Mouse (Mus musculus): Measurements from ENCODE around the gene Prss35.

Prss35 gene

DNA sequence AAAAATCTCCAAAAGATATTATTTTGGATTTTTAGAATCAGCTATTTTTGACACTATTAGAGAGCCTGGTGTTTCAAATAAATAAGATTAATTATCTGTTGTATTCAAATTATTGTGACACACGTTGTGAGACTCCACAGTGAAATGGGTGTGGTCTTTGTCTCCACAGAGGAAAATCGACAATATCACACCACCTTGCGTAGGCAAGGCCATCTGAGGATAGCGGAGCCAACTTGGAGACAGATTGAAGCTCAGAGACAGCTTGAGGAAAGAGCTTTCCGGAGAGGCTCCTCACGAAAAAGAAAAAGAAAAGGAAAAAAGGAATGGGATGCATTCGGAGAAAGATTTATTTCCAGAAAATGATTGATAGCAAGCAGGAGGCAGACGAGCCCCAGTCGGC lies 8.7 kb upstream of the Prss35 start:
- WGBS: 42% methylated on average over 9 of the region's 9 CpGs

DNA sequence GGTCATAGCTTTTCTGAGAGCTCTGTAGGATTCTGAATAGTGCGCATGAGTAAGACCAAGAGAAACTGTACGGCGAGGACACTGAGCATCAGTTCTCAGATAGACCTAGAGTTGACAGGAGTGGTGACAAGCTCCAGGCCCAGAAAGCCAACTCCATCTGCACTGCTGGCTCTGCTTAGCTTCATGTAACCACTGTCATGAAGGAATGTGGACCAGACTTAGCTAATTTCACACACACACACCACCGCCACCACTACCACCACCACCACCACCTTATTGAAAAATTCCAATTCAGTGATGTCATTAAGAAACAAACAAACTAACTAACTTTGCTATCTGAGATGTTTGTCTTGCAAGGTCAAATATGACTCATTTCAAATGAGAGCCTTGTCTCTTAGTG lies 6.5 kb upstream of the Prss35 start:
- WGBS: 92% methylated on average over 4 of the region's 4 CpGs

DNA sequence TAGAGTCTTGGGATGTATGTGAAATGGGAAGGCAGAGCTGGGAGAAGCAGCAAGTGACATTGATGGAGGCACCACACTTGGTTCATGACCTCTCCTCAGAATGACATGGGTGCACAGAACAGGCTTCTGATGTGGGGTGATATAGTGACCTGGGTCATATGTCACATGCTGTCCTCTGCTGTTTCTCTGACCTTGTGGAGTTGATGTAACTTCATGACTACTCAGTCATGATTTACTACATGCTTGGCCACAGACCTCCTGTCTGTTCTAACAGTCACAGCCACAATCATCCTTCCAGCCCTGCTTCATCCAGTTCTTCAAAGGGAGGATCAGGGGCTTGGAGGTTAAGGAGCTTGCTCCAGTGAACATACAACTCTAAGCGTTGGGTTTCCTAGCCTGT lies 5.4 kb upstream of the Prss35 start:
- WGBS: 84% methylated on average over 1 of the region's 1 CpGs

DNA sequence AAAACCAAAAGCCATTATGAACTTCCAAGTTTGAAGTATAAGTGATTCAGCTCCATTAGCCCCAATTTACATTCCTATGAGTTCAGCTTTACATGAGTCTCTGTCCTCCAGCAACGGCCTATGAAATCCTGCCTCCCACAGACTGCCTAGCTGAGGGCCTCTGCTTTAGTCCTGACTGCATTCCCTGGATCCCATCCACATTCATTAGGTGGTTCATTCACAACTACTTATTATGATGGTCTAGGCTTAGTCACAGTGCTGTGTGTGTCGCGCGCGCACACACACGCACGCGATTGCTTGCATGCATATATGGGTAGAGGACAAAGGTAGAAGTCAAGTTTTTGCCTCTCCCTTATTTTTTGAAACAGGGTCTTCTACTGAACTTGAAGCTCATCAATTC lies 4.6 kb upstream of the Prss35 start:
- 86% methylated on average over 8 of the region's 8 CpGs for WGBS

DNA sequence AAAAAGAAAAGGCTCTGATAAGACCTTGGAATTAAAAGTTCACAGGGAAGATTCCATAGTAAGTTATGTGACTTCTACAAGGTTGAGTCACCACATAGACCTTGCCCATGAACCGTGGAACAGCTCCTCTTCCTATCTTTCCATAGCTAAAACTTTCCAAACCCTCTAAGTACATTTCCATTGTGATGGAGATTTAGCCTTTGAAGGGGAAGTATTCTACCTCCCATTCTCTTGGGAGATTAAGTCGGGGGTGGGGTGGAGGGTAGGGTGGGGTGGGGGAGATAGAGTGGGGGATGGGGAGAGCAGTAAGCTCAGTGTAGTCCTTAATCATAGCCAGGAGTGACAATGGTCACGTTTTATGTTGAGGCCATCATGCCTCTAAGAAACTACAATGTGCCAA lies 3.5 kb upstream of the Prss35 start:
- 66% methylated on average over 3 of the region's 3 CpGs for WGBS

DNA sequence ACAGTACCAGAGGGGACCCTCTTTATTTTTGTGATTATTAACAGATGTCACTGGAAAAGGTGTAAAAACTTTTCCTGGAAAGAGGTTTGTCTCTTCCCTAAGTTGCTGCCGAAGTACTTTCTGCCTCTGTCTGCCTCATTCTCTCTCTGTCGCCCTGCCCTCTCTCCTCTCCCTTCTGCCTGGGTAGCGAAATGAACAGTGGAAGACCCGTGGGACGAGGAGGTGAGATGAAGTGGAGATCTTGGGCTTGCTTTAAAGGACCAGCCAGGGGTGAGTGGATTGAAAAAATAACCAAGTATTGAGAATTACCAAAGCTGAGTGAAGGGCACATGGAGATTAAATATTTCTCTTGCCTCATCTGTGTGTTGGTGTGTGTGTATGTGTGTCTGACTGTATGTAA lies 592 bp downstream of the Prss35 start:
- 34% methylated on average over 5 of the region's 5 CpGs for WGBS

DNA sequence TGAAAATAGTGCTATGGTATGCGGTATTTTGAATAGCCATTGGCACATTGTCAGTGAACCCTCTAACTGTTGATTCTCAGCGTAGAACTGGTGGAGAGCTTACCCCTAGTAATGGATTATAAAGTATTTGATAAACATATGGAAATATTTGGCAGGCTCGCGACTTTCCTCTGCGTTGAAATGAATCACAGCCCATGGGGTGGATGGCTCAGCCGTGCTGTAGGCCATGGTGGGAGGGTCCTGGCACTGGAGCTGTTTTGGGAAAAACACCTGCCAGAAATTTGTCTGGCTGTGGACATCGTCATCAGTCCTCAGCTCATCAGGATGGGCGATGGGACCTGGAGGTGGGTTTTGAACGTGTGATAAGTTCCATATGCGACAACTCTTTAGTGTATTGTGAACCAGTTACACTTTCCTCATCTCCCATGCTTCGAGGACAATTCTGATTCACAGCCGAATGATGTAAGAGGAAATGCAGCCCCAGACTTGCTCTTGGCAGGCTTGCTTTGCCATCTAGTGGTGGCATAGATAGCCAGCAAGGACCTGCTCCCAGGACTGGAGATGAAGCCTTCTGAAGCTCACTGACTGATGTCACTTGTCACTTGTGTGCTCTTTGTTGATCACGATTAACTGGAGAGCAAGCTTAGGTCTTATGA lies 2.6 kb downstream of the Prss35 start:
- 20% methylated on average over 13 of the region's 13 CpGs for WGBS

DNA sequence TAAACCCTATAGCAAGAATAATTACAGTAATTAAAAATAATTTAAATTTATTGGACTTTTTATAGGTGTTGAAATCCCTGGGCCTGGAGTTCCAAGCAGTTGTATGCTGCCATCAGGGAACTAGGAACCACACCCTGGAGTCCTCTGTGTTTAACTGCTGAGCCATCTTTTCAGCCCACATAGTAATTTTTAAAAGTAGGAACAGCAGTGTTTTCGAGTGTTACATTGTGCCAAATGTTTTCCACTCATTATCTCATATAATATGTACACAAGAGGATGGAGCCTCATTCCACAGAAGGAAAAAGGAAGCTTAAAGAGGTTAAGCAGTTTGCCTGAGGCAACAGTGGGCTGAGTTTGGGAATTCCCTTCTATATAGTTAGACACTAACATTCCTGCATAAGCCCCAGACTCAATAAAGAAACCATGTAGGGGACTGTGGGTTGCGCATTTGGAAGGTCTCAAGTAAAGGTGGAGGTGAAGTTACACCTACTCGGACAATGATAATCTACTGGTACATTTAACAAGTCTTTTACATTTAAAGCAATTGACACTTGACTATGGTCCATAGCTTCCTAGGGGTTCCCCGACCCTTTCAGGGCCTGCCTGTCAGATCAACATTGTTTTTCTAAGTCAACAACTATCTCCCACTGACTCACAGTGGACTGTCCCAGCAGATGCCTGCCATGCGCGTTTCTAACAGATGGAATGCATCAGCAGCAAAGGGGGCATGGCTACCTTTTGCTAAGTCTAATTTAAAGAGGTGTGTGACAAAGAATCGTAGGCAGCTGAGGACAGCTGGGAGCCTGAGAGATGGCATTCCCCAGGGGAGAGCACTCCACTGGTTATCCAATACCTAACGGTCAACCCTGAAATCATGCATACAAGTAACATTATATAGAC lies 19.3 kb downstream of the Prss35 start:
- 52% methylated on average over 8 of the region's 8 CpGs for WGBS

DNA sequence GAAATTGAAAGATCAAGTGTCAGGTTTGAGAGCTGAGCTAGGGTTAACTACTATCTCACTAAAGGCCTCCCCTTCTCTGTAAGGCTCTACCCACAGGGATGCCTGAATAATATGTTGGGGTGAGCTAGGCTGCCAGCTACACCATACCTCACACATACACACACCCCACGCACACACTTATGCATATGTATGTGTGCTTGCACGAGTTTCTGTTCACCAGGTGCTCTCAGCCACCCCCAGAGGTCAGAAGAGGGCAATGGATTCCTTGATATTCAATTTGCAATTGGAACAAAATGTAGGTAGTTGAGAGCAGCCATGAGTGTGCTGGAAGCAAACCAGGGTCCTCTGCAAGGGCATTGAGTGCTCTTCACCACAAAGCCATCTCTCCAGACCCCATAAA lies 20.6 kb downstream of the Prss35 start:
- 36% methylated on average over 2 of the region's 2 CpGs for WGBS

DNA sequence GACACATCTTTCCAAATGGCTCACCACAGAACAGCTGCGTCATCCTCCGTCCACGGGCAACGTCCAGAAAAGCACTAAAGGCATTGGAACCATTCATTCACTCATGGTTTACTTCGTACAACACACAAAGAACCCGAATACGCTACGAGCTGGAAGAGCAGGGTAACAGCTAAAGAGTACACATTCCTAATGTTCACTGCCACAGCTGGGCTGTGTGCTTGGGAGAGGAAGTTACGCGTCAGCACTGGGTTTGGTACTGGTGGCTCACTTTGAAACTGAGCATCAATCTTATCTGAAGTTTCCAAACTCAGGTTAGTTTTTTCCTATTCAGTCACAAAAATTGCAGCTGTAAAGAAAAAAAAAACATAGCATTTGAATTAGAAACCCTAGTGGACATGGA lies 23.5 kb downstream of the Prss35 start:
- WGBS: 86% methylated on average over 10 of the region's 10 CpGs

DNA sequence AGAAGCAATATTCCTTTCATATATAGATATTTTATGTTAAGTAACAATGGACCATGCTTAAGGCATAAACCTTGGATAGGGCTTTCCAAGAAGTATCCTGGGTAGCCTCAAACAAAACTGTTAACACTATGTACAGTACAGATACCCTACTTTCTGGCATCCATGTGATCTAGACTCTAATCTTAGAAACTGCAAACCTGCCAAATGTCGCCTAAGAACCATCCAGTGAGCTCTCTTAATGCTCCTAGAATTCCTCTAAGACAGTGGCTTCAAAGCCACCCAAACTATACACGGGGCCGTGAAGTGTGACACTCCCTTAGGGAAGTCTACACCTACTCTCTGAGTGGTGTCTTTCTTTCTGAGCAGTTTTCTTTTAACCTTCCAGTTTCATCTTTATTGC lies 29.4 kb downstream of the Prss35 start:
- 45% methylated on average over 3 of the region's 3 CpGs for WGBS

DNA sequence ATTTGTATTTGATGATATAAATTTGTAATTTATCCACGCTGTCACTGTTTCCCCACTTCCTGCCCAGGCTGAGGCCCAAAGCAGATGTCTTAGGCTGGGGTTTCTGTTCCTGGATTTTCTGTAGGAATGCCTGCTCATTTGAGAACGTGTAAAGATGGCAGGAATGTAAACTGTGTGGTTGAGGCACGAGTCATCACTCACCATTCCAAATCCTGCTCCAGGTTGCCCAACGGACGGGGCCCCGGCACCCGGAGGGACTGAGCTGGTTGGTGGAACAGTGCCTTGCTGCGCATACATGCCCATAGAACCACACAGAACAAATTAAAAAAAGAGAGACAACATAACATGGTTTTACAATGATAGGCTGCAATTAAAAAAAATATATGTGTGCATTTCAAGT lies 30.5 kb downstream of the Prss35 start:
- 67% methylated on average over 8 of the region's 8 CpGs for WGBS

DNA sequence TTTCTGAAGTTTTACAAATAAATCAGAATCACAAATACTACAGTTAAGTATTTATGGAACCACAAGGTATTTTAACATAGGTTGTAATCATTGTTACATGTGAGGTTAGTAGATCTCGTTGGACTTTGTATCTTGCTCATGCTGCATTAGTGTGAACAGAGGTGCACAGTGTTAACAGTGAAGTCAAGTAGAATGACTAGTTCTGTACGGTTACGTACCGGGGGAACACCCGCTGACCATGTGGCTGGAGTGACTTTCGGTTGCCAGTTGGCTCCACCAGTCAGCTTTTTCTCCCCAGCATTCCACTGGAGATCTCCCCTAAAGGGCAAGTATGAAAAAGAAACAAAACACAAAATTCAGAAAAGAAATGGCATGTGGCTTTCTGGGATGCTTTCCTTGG lies 31.9 kb downstream of the Prss35 start:
- WGBS: 92% methylated on average over 6 of the region's 6 CpGs

DNA sequence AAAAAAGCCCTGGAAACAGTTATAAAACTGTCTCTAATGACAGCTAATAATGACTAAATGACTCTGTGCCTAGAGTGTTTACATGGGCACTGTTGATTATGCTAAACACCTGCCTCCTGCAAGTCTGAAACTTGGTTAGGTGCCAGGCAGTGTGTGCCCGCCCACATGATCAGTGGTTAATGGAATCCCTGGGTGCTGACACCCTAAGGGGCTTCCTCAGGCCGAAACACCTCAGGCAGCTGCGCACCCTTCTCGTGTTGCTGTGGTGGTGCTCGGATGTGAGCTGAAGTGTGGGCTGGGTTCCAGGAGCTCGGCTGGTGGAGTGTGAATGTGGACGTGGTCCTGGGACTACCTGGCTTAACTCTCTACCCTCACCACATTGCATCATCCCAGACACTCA lies 33.9 kb downstream of the Prss35 start:
- WGBS: 46% methylated on average over 7 of the region's 7 CpGs

DNA sequence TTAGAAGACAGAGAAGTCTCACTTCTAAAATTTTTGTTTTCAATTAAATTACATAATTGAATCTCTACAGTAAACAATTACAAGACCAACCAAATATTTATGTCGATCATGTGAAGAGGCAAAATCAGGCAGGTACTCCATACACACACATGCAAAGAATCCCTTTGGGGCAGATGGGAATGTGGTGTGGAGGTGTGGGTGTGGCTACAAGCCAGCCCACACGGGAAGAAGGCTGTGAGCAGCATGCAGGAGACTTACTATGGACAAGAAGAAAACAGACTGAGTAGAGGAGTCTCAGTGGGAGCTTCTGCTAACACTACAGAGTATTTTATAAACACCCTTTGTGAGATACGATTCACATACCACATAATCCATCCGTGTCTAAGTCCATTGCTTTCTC lies 34.8 kb downstream of the Prss35 start:
- WGBS: 39% methylated on average over 4 of the region's 4 CpGs

DNA sequence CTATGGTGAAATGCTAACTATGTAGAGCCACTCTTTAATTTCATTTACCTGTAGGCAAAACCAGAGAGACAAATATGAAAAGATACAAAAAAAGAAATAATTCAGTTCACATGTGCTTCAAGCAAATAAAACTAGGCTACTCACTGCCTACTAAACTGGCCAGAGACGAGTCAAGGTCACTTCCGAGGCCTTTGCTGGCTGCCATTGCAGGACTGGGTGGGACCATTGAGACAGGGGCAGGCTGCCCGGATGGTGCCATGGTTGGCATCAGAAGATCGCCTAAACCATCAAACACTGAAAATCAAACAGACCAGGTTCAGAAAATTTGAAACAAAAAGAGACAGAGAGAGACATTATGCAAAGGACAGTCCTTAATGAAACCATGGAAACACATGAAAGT lies 38.0 kb downstream of the Prss35 start:
- 86% methylated on average over 4 of the region's 4 CpGs for WGBS

DNA sequence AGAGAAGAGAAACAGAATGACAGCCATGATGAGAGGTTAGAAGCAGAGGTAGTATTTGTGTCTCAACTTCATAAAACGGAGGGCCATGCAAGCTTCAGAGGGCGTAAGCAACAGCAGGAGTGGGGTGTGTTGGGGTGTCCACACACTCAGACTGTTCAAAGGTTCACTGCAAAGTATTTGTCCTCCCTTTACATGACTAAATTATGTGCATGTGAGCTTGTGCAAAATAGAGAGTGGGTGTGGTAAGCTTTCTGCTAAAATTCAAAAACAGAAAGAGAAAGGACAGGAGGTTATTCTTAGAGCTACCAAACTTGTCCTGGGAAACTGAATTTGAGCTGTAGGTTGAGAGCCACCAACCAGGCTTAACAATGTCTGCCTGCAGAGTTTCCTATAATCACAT lies 39.4 kb downstream of the Prss35 start:
- WGBS: 62% methylated on average over 2 of the region's 2 CpGs

DNA sequence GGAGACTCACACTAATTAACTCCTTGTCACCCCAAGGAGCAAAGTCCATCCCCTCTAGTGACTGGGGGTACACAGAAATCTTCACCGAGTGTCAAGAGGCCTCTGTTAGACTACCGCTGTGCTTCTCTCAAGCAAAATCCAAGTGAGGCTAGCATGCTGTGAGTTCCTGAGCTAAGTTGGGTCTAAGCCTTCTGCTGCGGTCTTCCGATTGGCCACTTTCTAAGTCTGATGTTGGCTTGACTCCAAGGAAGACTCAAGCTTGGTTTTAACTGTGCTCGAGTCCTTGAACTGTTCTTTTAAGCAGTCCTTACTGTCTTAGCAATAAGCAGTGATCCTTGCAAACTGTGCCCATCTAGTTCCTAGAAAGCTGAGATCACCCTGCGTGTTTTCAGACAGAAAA lies 45.7 kb downstream of the Prss35 start:
- WGBS: 53% methylated on average over 6 of the region's 6 CpGs

DNA sequence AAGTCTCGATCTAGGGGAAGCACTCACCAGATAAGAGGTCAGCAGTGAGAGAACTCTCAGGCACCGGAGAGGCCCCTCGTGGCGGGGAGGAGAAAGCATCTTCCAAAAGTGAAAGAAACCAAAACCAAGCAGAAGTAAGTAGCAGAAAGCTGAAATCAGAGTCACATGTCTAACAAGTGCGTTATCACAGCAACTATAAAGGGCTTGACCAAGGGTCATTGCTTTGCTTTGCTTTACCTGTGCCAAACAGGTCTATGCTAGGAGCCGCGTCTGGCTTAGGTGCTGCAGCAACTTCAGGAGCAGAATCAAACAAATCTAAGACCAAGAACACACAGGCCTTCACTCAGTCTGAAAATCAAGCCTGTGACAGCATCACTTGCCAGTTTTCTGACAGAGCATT lies 48.5 kb downstream of the Prss35 start:
- WGBS: 85% methylated on average over 7 of the region's 7 CpGs

DNA sequence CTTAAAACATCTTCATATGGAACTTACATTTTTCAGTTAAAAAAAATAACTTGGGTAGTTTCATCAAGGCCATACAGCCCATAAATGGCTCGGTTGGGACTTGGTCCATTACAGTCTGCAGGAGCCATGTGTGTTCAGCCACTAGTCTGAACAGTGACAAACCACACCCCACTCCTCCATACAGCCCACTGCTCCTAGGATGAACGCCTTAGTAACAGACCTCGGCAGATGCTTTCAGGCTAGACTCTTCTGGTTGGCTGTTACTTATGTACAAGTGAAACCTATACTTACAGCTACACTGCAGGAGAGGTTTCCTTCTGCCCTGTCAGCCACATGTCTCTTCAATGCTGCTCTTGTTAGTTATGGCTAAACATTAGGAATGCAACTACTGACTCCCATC lies 51.8 kb downstream of the Prss35 start:
- WGBS: 41% methylated on average over 3 of the region's 3 CpGs

DNA sequence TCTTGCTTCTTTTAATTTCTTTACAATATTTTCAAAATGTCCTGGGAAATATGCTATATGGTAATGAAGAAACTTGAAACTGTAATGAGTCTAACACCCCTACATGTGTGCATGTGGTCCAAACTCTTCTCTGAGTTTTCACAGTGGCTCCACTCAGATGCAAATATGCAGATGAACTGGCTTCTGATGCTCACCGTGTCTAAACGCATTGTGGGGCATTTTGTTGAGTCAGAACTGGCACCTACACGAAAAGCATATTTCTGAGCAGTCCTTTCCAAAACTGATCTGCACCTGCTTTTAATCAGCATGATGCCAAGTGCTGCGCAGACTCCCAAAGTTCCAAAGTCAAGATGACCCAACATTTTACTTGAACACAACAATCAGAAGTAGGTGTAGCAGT lies 54.1 kb downstream of the Prss35 start:
- WGBS: 46% methylated on average over 4 of the region's 4 CpGs

DNA sequence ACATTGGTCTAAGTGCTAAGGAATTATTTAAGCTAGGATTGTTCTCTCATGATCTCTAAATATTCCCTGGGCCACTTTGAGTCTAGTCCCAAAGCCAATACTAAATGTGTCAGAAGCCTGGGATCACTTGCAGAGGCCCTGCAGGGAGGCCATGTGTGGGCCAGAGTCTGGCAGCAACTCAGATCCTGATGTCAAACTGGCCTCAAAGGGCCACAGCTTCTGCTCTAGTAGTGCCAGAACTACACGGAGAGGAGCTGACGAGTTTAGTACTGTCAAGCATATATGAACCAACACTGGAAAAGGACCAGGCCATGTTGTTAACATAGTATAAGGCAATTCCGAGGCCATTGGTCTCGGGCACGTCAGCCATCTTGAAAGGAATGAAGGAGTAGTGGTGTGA lies 54.7 kb downstream of the Prss35 start:
- 80% methylated on average over 5 of the region's 5 CpGs for WGBS

DNA sequence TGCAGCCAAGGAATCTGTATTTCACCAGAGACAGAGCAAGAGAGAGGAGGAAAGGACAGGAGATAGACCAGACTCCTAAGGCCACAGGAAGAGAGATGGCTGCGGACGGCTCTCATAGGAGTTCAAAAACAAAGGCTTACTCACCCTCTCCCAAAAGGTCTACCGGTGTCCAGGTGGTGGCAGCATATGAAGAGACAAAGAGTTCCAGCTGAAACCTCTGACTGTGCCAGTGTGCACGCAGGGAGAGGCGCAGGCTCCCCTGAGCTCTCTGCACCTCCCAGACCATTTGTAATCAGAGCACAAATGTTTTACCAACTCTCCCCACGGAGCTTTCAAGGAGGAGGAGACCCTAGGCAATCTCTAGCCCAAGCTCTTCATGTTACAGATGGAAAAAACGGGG lies 55.2 kb downstream of the Prss35 start:
- WGBS: 56% methylated on average over 7 of the region's 7 CpGs

DNA sequence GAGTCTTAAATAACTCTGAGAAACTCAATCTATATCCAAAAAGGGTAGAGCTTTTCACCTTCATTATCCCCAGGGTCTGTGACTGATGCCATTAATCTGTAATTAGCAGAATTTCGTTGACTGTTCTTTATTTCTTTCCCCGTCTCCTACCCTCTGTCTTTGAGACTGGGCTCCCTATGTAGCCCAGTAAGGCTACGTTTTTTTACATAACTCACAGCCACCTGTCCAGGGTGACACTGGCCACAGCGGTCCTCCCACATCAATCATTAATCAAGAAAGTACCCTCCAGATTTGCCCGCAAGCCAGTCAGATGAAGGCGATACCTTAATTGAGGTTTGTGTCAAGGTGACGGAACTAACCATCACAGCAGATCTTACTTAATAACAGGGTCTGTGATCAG lies 55.6 kb downstream of the Prss35 start:
- WGBS: 83% methylated on average over 7 of the region's 7 CpGs

Measured in cerebral cortex, adult 2 months (tissue).